Mouse (Mus musculus): ENCODE results near the gene Pcnt.

DNA sequence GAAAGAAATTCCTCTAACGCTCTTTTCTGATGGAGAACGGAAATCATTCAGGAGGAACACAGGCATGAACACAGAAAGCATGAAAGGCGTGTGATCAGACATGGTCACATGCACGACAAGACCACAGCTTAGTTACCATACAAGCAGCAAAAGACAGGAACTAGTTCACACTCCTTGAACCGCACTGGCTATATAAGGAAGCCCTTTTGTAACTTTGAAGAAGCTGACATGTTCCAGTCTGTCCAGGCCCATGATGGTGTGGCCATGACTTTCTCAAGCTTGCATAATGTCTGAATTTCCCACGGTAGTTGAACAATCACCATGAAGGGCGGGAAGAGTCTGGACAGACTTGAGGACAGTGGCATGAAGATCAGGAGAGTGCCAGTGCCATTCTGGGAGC, 16.9 kb downstream of the Pcnt start:
- TF ChIP-seq POLR2A (IDR thresholded peaks at IDR 0.05; ENCODE audit: control insufficient read depth, extremely low read depth, insufficient read depth, low read length, poor library complexity) (no peak), CTCF (IDR thresholded peaks at IDR 0.05; ENCODE audit: borderline replicate concordance, control insufficient read depth, extremely low read depth, insufficient read depth, low read length, poor library complexity) (no peak)
